Mouse (Mus musculus): Measurements from ENCODE around the gene Sufu. TPM values are rescaled to one million over a fixed set of nuclear protein-coding genes. Genes with fewer than 3 reads are reported as not detected.
A peak's percentile ranks its signal among the peaks of the same experiment; 100 is the strongest.

Sufu gene
- total RNA-seq, 2 experiments from 2014 or later = 17.9 to 20.3 TPM

GRCm38 (mm10) chr19:46510824-46511223 lies 114.1 kb downstream of the Sufu start:
- no peak for DNase-seq (ENCODE audit: low spot score in 2 of 2)

GRCm38 (mm10) chr19:46511263-46511662 lies 114.6 kb downstream of the Sufu start:
- no peak for DNase-seq (ENCODE audit: low spot score in 2 of 2)

- peak in 1 of 2 experiments; percentile 28 for DNase-seq (ENCODE audit: low spot score in 2 of 2)
These were observed 117.7 kb downstream of the Sufu start for GRCm38 (mm10) chr19:46514387-46514786.

- peak; percentile 12 to 29 for DNase-seq (ENCODE audit: low spot score in 2 of 2)
These were observed 118.7 kb downstream of the Sufu start for GRCm38 (mm10) chr19:46515287-46515821.

- DNase-seq (ENCODE audit: low spot score in 2 of 2) = peak; percentile 20
These were observed 120.2 kb downstream of the Sufu start for GRCm38 (mm10) chr19:46516667-46517528.

- peak in 1 of 2 experiments; percentile 26 for DNase-seq (ENCODE audit: low spot score in 2 of 2)
These were observed 121.0 kb downstream of the Sufu start for GRCm38 (mm10) chr19:46517529-46518351.

- DNase-seq (ENCODE audit: low spot score in 2 of 2) = peak in 1 of 2 experiments; percentile 30
These were observed 121.7 kb downstream of the Sufu start for GRCm38 (mm10) chr19:46518352-46518787.

GRCm38 (mm10) chr19:46518828-46519621 lies 122.3 kb downstream of the Sufu start:
- peak in 1 of 2 experiments; percentile 26 for DNase-seq (ENCODE audit: low spot score in 2 of 2)

- peak in 1 of 2 experiments; percentile 1 for DNase-seq (ENCODE audit: low spot score in 2 of 2)
These were observed 125.0 kb downstream of the Sufu start for GRCm38 (mm10) chr19:46521698-46522097.

- DNase-seq (ENCODE audit: low spot score in 2 of 2) = peak; percentile 6 to 25
These were observed 125.8 kb downstream of the Sufu start for GRCm38 (mm10) chr19:46522433-46523044.

GRCm38 (mm10) chr19:46523131-46523479 lies 126.4 kb downstream of the Sufu start:
- DNase-seq (ENCODE audit: low spot score in 2 of 2) = no peak

- peak; percentile 42 to 43 for DNase-seq (ENCODE audit: low spot score in 2 of 2)
These were observed 126.9 kb downstream of the Sufu start for GRCm38 (mm10) chr19:46523480-46524151.

GRCm38 (mm10) chr19:46524152-46524544 lies 127.5 kb downstream of the Sufu start:
- no peak for DNase-seq (ENCODE audit: low spot score in 2 of 2)

GRCm38 (mm10) chr19:46524601-46525321 lies 128.1 kb downstream of the Sufu start:
- DNase-seq (ENCODE audit: low spot score in 2 of 2) = peak; percentile 54 to 55

GRCm38 (mm10) chr19:46525691-46526631 lies 129.3 kb downstream of the Sufu start:
- peak in 1 of 2 experiments; percentile 3 for DNase-seq (ENCODE audit: low spot score in 2 of 2)

- peak in 1 of 2 experiments; percentile 3 for DNase-seq (ENCODE audit: low spot score in 2 of 2)
These were observed 131.2 kb downstream of the Sufu start for GRCm38 (mm10) chr19:46527632-46528528.
